Mouse (Mus musculus): ENCODE results near the gene Dcaf7. TPM values are rescaled to one million over a fixed set of nuclear protein-coding genes. Genes with fewer than 3 reads are reported as not detected.
"Not testable (repeated sequence)": the region's sequence is repeated elsewhere in the genome, so short reads cannot be mapped to it uniquely, and the experiment has no call there.

Gene Dcaf7
- polyA plus RNA-seq, 1 experiment from 2014 or later = 174 TPM

DNA sequence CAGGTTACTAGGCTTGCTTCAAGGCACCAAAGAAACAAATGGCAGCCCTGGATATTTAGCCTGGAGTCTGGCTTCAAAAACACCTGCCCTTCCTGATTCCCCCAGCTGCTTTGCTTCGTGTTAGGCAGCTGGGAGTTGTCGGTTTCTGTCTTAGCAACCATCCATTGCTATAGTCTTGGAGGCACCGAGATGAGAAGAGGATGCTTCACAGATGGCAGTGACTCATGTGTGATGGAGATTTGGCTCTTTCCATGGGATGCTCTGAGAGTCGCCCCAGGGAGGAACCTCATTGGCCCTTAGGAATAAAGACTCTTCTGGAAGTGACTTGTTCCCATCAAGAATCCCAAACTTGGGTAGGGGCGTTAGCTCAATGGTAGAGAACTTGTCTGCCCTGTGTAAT is 20.2 kb upstream of the Dcaf7 start:
- no peak overlapping the region for H3K4me2 ChIP-seq
- WGBS = 86% methylated on average over 5 of the region's 5 CpGs
- H3K36me3 ChIP-seq (replicated peaks) = no peaks in the 10 kb centered on the region
- H3K4me1 ChIP-seq = peaks cover 25% of the 10 kb centered on the region
- no peaks in the 10 kb centered on the region for H3K27me3 ChIP-seq (replicated peaks)
- H3K27ac ChIP-seq = no peak overlapping the region
- H3K4me3 ChIP-seq = no peak overlapping the region
- H3K9ac ChIP-seq = no peak overlapping the region
- H3K9me3 ChIP-seq = no peaks in the 10 kb centered on the region
- ATAC-seq (replicated peaks) = no peak

DNA sequence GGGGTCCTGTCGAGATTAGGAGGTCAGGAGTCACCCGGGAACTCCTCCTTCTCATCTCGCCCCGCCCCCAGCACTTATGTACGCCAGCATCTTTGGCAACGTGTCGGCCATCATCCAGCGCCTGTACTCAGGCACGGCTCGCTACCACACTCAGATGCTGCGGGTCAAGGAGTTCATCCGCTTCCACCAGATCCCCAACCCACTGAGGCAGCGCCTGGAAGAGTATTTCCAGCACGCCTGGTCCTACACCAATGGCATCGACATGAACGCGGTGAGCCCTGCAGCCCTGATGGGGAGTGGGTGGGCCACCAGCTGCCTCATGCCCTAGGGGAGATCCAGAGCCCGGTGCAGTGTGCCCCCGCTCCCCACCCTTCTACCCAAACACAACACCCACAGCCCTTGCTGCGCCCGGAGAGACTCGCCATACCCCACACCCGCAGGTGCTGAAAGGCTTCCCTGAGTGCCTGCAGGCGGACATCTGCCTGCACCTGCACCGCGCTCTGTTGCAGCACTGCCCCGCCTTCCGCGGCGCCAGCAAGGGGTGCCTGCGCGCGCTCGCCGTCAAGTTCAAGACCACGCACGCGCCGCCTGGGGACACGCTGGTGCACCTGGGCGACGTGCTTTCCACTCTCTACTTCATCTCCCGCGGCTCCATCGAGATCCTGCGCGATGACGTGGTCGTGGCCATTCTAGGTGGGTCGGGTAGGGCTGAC is 16.5 kb upstream of the Dcaf7 start:
- 1% methylated on average over 49 of the region's 50 CpGs for WGBS

DNA sequence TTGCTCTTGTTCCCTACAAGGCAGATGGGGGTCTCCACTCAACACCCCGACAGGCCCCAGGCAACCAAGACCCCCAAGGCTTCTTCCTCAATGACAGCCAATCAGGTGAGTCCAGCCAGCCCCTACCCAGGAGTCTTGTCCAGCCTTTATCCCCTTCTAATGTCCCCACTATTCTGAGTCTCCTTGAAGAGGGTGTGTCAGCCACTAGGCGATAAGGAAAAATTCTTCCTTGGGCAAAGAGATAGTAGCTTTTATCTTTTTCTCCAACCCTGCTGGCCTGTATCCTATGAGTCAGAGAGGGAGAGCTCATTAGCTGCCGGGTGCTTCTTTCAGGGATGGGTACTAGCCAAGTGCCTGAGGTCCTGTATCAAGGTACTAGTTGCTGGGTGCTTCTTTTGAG is 10.9 kb upstream of the Dcaf7 start:
- no peak overlapping the region for H3K9ac ChIP-seq
- no peaks in the 10 kb centered on the region for H3K36me3 ChIP-seq (replicated peaks)
- no peak for ATAC-seq (replicated peaks)
- H3K4me2 ChIP-seq = no peak overlapping the region
- no peaks in the 10 kb centered on the region for H3K27me3 ChIP-seq (replicated peaks)
- peaks cover 6% of the 10 kb centered on the region for H3K4me1 ChIP-seq
- H3K4me3 ChIP-seq = no peak overlapping the region
- H3K27ac ChIP-seq = no peak overlapping the region
- WGBS = 89% methylated on average over 3 of the region's 3 CpGs
- no peaks in the 10 kb centered on the region for H3K9me3 ChIP-seq

More for the DNA sequence above, 16.5 kb upstream of the Dcaf7 start:
- Histone ChIP-seq H3K4me2 (peak overlapping the region; percentile 85), H3K4me3 (peak overlapping the region; percentile 52), H3K27ac (peak overlapping the region; percentile 78), H3K36me3 (replicated peaks) (no peaks in the 10 kb centered on the region), H3K27me3 (replicated peaks) (no peaks in the 10 kb centered on the region), H3K4me1 (peaks cover 18% of the 10 kb centered on the region), H3K9ac (peak overlapping the region; percentile 63), H3K9me3 (no peaks in the 10 kb centered on the region)
- ATAC-seq (replicated peaks) = peak; percentile 83

DNA sequence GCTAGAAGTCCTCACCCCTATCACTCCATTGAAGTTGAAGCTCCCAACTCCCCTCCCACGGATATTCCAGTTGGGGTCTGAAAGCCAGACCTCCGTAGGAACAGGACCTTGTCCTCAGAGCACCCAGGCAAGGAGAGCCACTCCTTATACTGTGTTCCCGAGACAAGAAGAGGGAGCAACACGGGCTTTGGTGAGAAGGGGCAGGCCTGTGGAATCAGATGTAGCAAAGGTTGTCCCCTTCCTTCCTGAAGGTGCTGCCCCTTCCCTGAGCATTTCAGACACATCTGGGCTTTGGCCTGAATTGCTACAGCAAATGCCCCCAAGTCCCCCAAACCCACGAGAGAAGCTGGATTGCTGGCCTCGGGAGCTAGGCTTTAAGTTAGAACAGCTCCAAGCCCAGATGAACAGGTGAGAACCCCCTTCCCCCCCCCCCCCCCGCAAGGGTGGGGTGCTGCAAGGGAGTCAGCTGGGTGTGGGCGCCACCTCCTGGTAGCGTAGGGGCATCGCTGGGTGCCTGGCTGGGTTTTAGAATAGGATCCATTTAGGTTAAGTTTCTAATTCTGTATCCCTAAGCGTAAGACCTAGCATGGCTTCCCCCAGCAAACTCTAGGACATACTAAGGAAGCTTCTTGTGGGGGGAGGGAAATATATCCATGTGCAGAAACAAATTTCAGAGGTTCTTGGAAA is 10.1 kb upstream of the Dcaf7 start:
- Histone ChIP-seq H3K4me2 (no peak overlapping the region), H3K27me3 (replicated peaks) (no peaks in the 10 kb centered on the region), H3K27ac (no peak overlapping the region), H3K9me3 (no peaks in the 10 kb centered on the region), H3K9ac (no peak overlapping the region), H3K4me3 (no peak overlapping the region), H3K36me3 (replicated peaks) (no peaks in the 10 kb centered on the region), H3K4me1 (no peaks in the 10 kb centered on the region)
- WGBS = 42% methylated on average over 10 of the region's 11 CpGs
- ATAC-seq (replicated peaks) = no peak; the same call in 1 of the 2 replicates

DNA sequence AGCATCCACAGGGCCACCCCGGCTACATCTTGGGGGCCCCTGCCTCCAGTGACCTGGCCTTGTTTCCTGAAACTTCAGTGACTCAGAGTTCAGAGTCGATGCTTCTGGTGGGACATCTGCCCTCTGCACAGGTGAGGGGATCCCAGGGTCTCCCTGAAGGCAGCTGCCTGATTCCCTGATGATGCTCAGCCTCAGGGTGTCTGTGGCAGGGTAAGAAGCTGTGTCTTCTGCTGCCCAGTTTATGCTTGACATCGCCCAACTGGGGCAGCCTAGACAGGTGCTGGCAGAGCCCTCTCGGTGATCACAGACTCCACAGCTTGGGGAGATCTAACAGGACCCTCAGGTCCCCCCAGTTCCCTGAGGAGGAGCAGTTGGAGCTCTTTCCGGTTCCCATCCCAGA is 9.1 kb upstream of the Dcaf7 start:
- H3K27me3 ChIP-seq (replicated peaks) = no peaks in the 10 kb centered on the region
- H3K27ac ChIP-seq = no peak overlapping the region
- no peaks in the 10 kb centered on the region for H3K4me1 ChIP-seq
- WGBS = 88% methylated on average over 5 of the region's 5 CpGs
- H3K9ac ChIP-seq = no peak overlapping the region
- no peak overlapping the region for H3K4me3 ChIP-seq
- no peaks in the 10 kb centered on the region for H3K9me3 ChIP-seq
- H3K36me3 ChIP-seq (replicated peaks) = no peaks in the 10 kb centered on the region
- no peak overlapping the region for H3K4me2 ChIP-seq
- ATAC-seq (replicated peaks) = peak; percentile 27; the same call in 1 of the 2 replicates

DNA sequence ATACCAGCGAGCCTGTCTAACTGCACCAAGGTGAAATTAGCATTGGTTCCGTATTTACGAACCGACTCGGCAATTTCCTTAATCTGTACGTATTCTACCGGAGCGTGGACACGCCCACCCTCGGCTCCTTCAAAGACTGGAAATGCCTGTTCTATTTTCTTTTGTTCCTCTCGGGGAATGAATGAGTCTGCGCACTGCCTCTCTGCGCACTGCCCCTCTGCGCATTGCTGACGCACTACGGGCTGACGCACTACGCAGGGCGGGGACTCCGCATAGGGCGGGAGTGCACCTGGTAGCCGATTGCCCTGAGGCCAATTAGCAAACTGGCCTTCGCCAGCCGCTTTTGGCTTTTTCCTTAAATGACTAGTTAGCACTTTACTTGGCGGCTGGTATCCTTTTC is 4.6 kb upstream of the Dcaf7 start:
- whole genome bisulfite sequencing = 50% methylated on average over 13 of the region's 25 CpGs
- not testable (repeated sequence) for H3K36me3 ChIP-seq (replicated peaks); H3K27me3 ChIP-seq (replicated peaks); H3K9me3 ChIP-seq; H3K9ac ChIP-seq; ATAC-seq (replicated peaks)
- Histone ChIP-seq H3K4me2 (peak overlapping the region; percentile 27; the same call in 1 of the 2 replicates), H3K4me3 (peak overlapping the region; percentile 29), H3K4me1 (peaks cover 13% of the 10 kb centered on the region), H3K27ac (peak overlapping the region; percentile 71)

DNA sequence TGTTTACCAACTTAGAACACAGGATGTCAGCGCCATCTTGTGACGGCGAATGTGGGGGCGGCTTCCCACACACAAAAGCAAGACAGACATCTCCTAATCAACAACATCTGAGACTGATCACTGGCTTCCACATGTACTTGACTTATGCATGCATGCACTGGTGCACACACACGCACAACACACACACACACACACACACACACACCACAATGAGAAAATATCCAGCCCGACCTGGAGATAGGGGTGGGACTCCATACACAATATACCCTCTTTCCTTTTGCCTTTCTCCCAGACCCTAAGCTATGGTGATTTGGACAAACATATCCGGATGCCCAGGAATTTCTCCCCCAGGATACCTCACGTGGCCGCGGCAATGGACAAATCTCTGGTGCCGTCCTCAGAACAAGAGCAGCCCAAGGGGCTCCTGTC is 3.2 kb upstream of the Dcaf7 start:
- H3K4me3 ChIP-seq = 0 out of 2 replicates have a peak overlapping the region, but pooled peaks have one; percentile 10
- no peak for ATAC-seq (replicated peaks)
- no peaks in the 10 kb centered on the region for H3K36me3 ChIP-seq (replicated peaks)

DNA sequence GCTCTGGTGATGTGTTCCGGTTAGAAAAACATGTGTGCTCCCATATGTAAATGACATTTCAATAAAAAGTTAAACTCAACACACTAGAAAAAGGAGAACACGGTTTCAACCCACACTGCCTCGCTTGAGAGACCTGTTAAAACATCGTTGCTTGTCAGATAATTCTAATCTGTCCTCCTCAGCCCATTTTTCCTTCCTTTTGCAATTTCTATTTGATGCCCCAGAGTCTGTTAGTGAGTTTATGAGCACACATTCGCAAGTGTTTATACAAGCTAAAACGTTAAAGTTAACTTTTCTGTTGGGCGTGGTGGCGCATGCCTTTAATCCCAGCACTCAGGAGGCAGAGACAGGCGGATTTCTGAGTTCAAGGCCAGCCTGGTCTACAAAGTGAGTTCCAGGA is 1.7 kb upstream of the Dcaf7 start:
- ATAC-seq (replicated peaks) = no peak
- Histone ChIP-seq H3K9me3 (no peaks in the 10 kb centered on the region), H3K27me3 (replicated peaks) (no peaks in the 10 kb centered on the region), H3K36me3 (replicated peaks) (no peaks in the 10 kb centered on the region), H3K4me1 (peaks cover 35% of the 10 kb centered on the region), H3K27ac (no peak overlapping the region), H3K9ac (no peak overlapping the region), H3K4me3 (no peak overlapping the region), H3K4me2 (no peak overlapping the region)
- WGBS = 85% methylated on average over 9 of the region's 9 CpGs

More for the DNA sequence above, 3.2 kb upstream of the Dcaf7 start:
- Histone ChIP-seq H3K9ac (peak overlapping the region; percentile 29; the same call in 1 of the 2 replicates), H3K27me3 (replicated peaks) (no peaks in the 10 kb centered on the region), H3K4me1 (peaks cover 21% of the 10 kb centered on the region), H3K27ac (peak overlapping the region; percentile 79), H3K9me3 (no peaks in the 10 kb centered on the region), H3K4me2 (peak overlapping the region; percentile 45)
- 38% methylated on average over 11 of the region's 11 CpGs for WGBS

DNA sequence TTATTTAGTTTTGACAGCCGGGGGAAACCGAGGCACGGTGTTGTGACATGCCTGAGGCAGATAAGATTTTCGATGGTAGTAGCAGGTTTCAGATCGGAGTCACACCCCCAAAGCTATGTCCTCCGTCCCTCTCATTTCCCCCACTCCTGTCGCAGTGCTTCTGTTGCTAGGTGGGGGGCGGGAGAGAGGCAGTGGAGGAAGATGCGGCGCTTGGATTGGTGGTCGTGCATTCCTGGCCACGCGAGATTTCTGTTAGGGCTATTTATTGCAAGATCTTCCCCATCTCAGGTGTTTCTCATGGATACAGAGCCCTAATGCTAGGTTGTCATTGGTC is 713 bp downstream of the Dcaf7 start:
- no peaks in the 10 kb centered on the region for H3K9me3 ChIP-seq
- peak overlapping the region; percentile 92 for H3K27ac ChIP-seq
- H3K36me3 ChIP-seq (replicated peaks) = no peaks in the 10 kb centered on the region
- H3K4me2 ChIP-seq = peak overlapping the region; percentile 71
- ATAC-seq (replicated peaks) = peak; percentile 49
- H3K9ac ChIP-seq = peak overlapping the region; percentile 89
- peaks cover 39% of the 10 kb centered on the region for H3K4me1 ChIP-seq
- 0% methylated on average over 13 of the region's 13 CpGs for WGBS
- H3K27me3 ChIP-seq (replicated peaks) = no peaks in the 10 kb centered on the region
- peak overlapping the region; percentile 90 for H3K4me3 ChIP-seq

DNA sequence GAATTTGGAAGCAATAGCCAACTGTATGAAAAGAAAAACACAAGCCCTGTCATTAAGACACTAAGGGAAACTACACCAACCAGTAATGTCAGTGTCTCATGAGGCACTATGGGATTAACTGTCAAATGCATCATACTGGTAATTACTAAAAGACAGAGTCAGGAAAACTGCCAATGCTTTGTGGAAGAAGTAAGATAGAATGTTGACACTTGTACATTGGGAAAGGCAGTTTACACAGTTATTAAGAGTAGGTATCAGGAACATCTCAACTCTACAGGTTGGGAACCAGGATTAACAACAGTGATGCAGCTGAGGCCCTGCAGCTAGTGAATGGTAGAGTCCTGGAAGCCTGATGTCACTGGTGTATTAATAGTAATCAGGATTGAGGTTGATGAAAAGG is 7.7 kb downstream of the Dcaf7 start:
- Histone ChIP-seq H3K9me3 (no peaks in the 10 kb centered on the region), H3K4me3 (no peak overlapping the region), H3K4me2 (no peak overlapping the region), H3K27ac (no peak overlapping the region), H3K4me1 (peaks cover 9% of the 10 kb centered on the region), H3K36me3 (replicated peaks) (peaks cover 18% of the 10 kb centered on the region), H3K27me3 (replicated peaks) (no peaks in the 10 kb centered on the region), H3K9ac (no peak overlapping the region)
- no peak for ATAC-seq (replicated peaks)

DNA sequence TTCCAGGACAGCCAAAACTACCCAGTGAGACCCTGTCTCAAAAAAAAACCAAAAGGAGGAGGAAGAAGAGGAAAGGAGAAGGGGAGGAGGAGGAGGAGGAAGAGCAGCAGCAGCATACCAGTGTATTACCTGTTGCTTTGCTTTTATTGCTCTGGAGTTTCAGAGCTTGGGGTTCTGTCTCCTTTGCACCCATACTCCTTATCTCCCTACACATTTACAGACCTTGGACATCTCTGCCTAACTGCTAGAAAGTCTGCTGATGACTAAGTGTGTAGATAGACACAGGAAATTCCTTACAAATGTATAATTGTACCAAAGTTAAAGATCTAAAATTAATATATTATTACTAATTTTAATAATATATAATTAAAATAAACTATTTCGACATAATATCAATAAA is 8.6 kb downstream of the Dcaf7 start:
- Histone ChIP-seq H3K36me3 (replicated peaks) (peaks cover 22% of the 10 kb centered on the region), H3K4me2 (no peak overlapping the region), H3K4me1 (0 out of 2 replicates have a peak, but pooled peaks cover 4% of the 10 kb centered on the region), H3K27ac (no peak overlapping the region), H3K27me3 (replicated peaks) (no peaks in the 10 kb centered on the region), H3K9ac (no peak overlapping the region), H3K4me3 (no peak overlapping the region), H3K9me3 (no peaks in the 10 kb centered on the region)
- ATAC-seq (replicated peaks) = no peak
- 99% methylated on average over 1 of the region's 1 CpGs for WGBS

DNA sequence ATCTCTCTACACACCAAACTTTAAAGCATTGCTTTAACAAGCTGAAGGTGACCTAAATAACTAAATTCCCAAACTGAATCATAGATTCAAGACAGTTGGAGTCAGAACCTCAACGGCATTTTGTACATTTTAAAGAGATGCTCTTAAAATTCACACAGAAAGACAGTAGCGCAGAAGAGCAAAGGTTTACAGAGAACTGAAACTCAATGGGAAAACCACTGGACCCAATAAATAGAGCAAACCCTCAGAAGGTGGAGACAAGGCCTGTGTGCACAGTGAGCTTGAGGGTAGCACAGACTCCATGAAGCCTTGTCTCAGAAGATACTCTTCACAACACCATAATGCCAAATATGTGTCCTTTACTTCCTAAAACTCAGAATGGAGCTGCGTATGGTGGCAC is 9.1 kb downstream of the Dcaf7 start:
- no peak overlapping the region for H3K9ac ChIP-seq
- ATAC-seq (replicated peaks) = no peak
- no peaks in the 10 kb centered on the region for H3K27me3 ChIP-seq (replicated peaks)
- H3K27ac ChIP-seq = no peak overlapping the region
- H3K9me3 ChIP-seq = no peaks in the 10 kb centered on the region
- H3K4me3 ChIP-seq = no peak overlapping the region
- no peak overlapping the region for H3K4me2 ChIP-seq
- H3K4me1 ChIP-seq = 0 out of 2 replicates have a peak, but pooled peaks cover under 1% of the 10 kb centered on the region
- H3K36me3 ChIP-seq (replicated peaks) = peaks cover 22% of the 10 kb centered on the region
- WGBS = 98% methylated on average over 3 of the region's 3 CpGs

DNA sequence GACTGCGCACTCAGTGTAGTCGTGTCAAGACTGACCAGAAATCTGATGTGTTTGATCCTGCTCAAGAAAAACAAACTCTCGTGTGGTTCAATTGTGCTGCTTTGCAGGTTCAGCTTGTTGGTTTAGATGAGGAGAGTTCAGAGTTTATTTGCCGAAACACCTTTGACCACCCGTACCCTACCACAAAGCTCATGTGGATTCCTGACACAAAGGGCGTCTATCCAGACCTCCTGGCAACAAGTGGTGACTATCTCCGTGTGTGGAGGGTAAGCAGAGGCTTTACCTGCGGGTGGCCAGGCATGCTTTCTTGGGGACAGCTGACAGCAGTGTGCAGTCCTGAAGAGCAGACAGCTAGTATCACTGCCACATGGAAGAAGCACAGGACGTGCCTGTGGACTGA is 9.9 kb downstream of the Dcaf7 start:
- Histone ChIP-seq H3K9me3 (no peaks in the 10 kb centered on the region), H3K4me1 (no peaks in the 10 kb centered on the region), H3K27me3 (replicated peaks) (no peaks in the 10 kb centered on the region), H3K4me3 (no peak overlapping the region), H3K36me3 (replicated peaks) (peaks cover 29% of the 10 kb centered on the region), H3K4me2 (no peak overlapping the region), H3K27ac (no peak overlapping the region), H3K9ac (no peak overlapping the region)
- no peak for ATAC-seq (replicated peaks)
- WGBS = 90% methylated on average over 9 of the region's 9 CpGs
